Mouse (Mus musculus) cerebellum, postnatal 25 days (tissue): Measurements from ENCODE around the gene Vps52.

Source experiments
- DNase-seq, 2 experiments: peaks; one replicate each; pipeline ENCODE4 v3.0.0; 2021; ENCODE audit warnings: mixed read lengths in 2 of 2

Vps52 gene

GRCm38 (mm10) chr17:33920282-33921097, 35.1 kb upstream of the Vps52 start:
- peak; percentile 90 to 95 for DNase-seq

GRCm38 (mm10) chr17:33921361-33921760, 34.3 kb upstream of the Vps52 start:
- DNase-seq, result no peak

- DNase-seq, result peak; percentile 44 to 66
These were observed 30.9 kb upstream of the Vps52 start for GRCm38 (mm10) chr17:33924577-33925283.

GRCm38 (mm10) chr17:33925406-33926116, 30.1 kb upstream of the Vps52 start:
- no peak for DNase-seq

GRCm38 (mm10) chr17:33926207-33926932, 29.2 kb upstream of the Vps52 start:
- no peak for DNase-seq

GRCm38 (mm10) chr17:33928251-33928947, 27.2 kb upstream of the Vps52 start:
- no peak for DNase-seq

- peak; percentile 98 for DNase-seq
These were observed 26.0 kb upstream of the Vps52 start, which contains the start of gene Rgl2 for GRCm38 (mm10) chr17:33929371-33930279. Rgl2 (plus strand) TSS chr17:33929543.

GRCm38 (mm10) chr17:33930280-33931158, 25.1 kb upstream of the Vps52 start:
- peak; percentile 63 to 69 for DNase-seq

GRCm38 (mm10) chr17:33931159-33931866, 24.3 kb upstream of the Vps52 start:
- no peak for DNase-seq

- DNase-seq, result no peak
These were observed 23.7 kb upstream of the Vps52 start for GRCm38 (mm10) chr17:33931947-33932346.

- DNase-seq, result no peak
These were observed 23.2 kb upstream of the Vps52 start for GRCm38 (mm10) chr17:33932448-33932847.

- DNase-seq, result no peak
These were observed 22.6 kb upstream of the Vps52 start for GRCm38 (mm10) chr17:33932970-33933369.

GRCm38 (mm10) chr17:33935422-33936055, 20.1 kb upstream of the Vps52 start:
- DNase-seq, result no peak

GRCm38 (mm10) chr17:33936993-33937392, 18.6 kb upstream of the Vps52 start:
- no peak for DNase-seq

- DNase-seq, result no peak
These were observed 16.8 kb upstream of the Vps52 start for GRCm38 (mm10) chr17:33938783-33939182.

GRCm38 (mm10) chr17:33940206-33940805, 15.3 kb upstream of the Vps52 start, which contains the start of the genes Pfdn6 and Wdr46:
Pfdn6 (minus strand) TSS chr17:33940343.
Wdr46 (plus strand) TSS chr17:33940660.
- DNase-seq, result peak; percentile 88 to 92

- DNase-seq, result peak; percentile 25 to 41
These were observed 14.6 kb upstream of the Vps52 start for GRCm38 (mm10) chr17:33940981-33941380.

GRCm38 (mm10) chr17:33941381-33941780, 14.2 kb upstream of the Vps52 start:
- no peak for DNase-seq
